Mouse (Mus musculus): ENCODE measurements around the gene Vdr. TPM values are rescaled to one million over a fixed set of nuclear protein-coding genes. Genes with fewer than 3 reads are reported as not detected.

The Vdr gene
- polyA plus RNA-seq, 1 experiment from 2014 or later = 1.5 TPM

- no peaks in the 10 kb centered on the region for H3K9me3 ChIP-seq (replicated peaks; ENCODE audit: control insufficient read depth, low read length)
- no peak for ATAC-seq (replicated peaks; ENCODE audit: extremely low read depth, insufficient read depth, low FRiP score)
- 0 out of 2 replicates have a peak, but pooled peaks cover 5% of the 10 kb centered on the region for H3K27me3 ChIP-seq (ENCODE audit: control insufficient read depth, insufficient read depth, low read length)
- H3K36me3 ChIP-seq (ENCODE audit: control insufficient read depth, insufficient read depth) = no peaks in the 10 kb centered on the region
- H3K4me2 ChIP-seq (ENCODE audit: low read depth, low read length) = no peak overlapping the region
- 0 out of 2 replicates have a peak, but pooled peaks cover 3% of the 10 kb centered on the region for H3K4me1 ChIP-seq (ENCODE audit: control insufficient read depth, insufficient read depth, low read length)
- 71% methylated on average over 5 of the region's 5 CpGs for WGBS
- no peak overlapping the region for H3K27ac ChIP-seq (ENCODE audit: low read length)
- H3K4me3 ChIP-seq (ENCODE audit: low read length) = no peak overlapping the region
- no peak overlapping the region for H3K9ac ChIP-seq (ENCODE audit: low read length)
Observed at GRCm38 (mm10) chr15:97851011-97851410, 59.4 kb downstream of the Vdr start.

GRCm38 (mm10) chr15:97850441-97850840, 60.0 kb downstream of the Vdr start:
- Histone ChIP-seq H3K9ac (ENCODE audit: low read length) (no peak overlapping the region), H3K4me1 (ENCODE audit: control insufficient read depth, insufficient read depth, low read length) (0 out of 2 replicates have a peak, but pooled peaks cover 3% of the 10 kb centered on the region), H3K4me2 (ENCODE audit: low read depth, low read length) (no peak overlapping the region), H3K27me3 (ENCODE audit: control insufficient read depth, insufficient read depth, low read length) (0 out of 2 replicates have a peak, but pooled peaks cover 5% of the 10 kb centered on the region), H3K9me3 (replicated peaks; ENCODE audit: control insufficient read depth, low read length) (no peaks in the 10 kb centered on the region), H3K4me3 (ENCODE audit: low read length) (no peak overlapping the region), H3K27ac (ENCODE audit: low read length) (0 out of 2 replicates have a peak overlapping the region, but pooled peaks have one; percentile 5), H3K36me3 (ENCODE audit: control insufficient read depth, insufficient read depth) (no peaks in the 10 kb centered on the region)
- no peak for ATAC-seq (replicated peaks; ENCODE audit: extremely low read depth, insufficient read depth, low FRiP score)
- 19% methylated on average over 2 of the region's 2 CpGs for WGBS

GRCm38 (mm10) chr15:97849116-97849911, 61.1 kb downstream of the Vdr start:
- Histone ChIP-seq H3K4me2 (ENCODE audit: low read depth, low read length) (peak overlapping the region; percentile 84), H3K9me3 (replicated peaks; ENCODE audit: control insufficient read depth, low read length) (no peaks in the 10 kb centered on the region), H3K4me3 (ENCODE audit: low read length) (peak overlapping the region; percentile 50), H3K4me1 (ENCODE audit: control insufficient read depth, insufficient read depth, low read length) (0 out of 2 replicates have a peak, but pooled peaks cover 3% of the 10 kb centered on the region), H3K27ac (ENCODE audit: low read length) (peak overlapping the region; percentile 68), H3K36me3 (ENCODE audit: control insufficient read depth, insufficient read depth) (no peaks in the 10 kb centered on the region), H3K9ac (ENCODE audit: low read length) (peak overlapping the region; percentile 61), H3K27me3 (ENCODE audit: control insufficient read depth, insufficient read depth, low read length) (0 out of 2 replicates have a peak, but pooled peaks cover 2% of the 10 kb centered on the region)
- WGBS = 5% methylated on average over 19 of the region's 19 CpGs
- ATAC-seq (replicated peaks; ENCODE audit: extremely low read depth, insufficient read depth, low FRiP score) = peak; percentile 64

- H3K27me3 ChIP-seq (ENCODE audit: control insufficient read depth, insufficient read depth, low read length) = no peaks in the 10 kb centered on the region
- H3K9ac ChIP-seq (ENCODE audit: low read length) = no peak overlapping the region
- 96% methylated on average over 2 of the region's 2 CpGs for WGBS
- no peak overlapping the region for H3K27ac ChIP-seq (ENCODE audit: low read length)
- H3K36me3 ChIP-seq (ENCODE audit: control insufficient read depth, insufficient read depth) = no peaks in the 10 kb centered on the region
- no peaks in the 10 kb centered on the region for H3K9me3 ChIP-seq (replicated peaks; ENCODE audit: control insufficient read depth, low read length)
- no peak overlapping the region for H3K4me3 ChIP-seq (ENCODE audit: low read length)
- 0 out of 2 replicates have a peak, but pooled peaks cover 3% of the 10 kb centered on the region for H3K4me1 ChIP-seq (ENCODE audit: control insufficient read depth, insufficient read depth, low read length)
- no peak for ATAC-seq (replicated peaks; ENCODE audit: extremely low read depth, insufficient read depth, low FRiP score)
- H3K4me2 ChIP-seq (ENCODE audit: low read depth, low read length) = no peak overlapping the region
Observed at GRCm38 (mm10) chr15:97847866-97848265, 62.6 kb downstream of the Vdr start.

GRCm38 (mm10) chr15:97847285-97847684, 63.1 kb downstream of the Vdr start:
- no peak overlapping the region for H3K4me2 ChIP-seq (ENCODE audit: low read depth, low read length)
- 84% methylated on average over 4 of the region's 4 CpGs for WGBS

GRCm38 (mm10) chr15:97846121-97846882, 64.1 kb downstream of the Vdr start:
- Histone ChIP-seq H3K27ac (ENCODE audit: low read length) (no peak overlapping the region), H3K36me3 (ENCODE audit: control insufficient read depth, insufficient read depth) (no peaks in the 10 kb centered on the region), H3K4me3 (ENCODE audit: low read length) (no peak overlapping the region), H3K4me2 (ENCODE audit: low read depth, low read length) (no peak overlapping the region), H3K4me1 (ENCODE audit: control insufficient read depth, insufficient read depth, low read length) (0 out of 2 replicates have a peak, but pooled peaks cover 3% of the 10 kb centered on the region), H3K9ac (ENCODE audit: low read length) (no peak overlapping the region), H3K27me3 (ENCODE audit: control insufficient read depth, insufficient read depth, low read length) (no peaks in the 10 kb centered on the region), H3K9me3 (replicated peaks; ENCODE audit: control insufficient read depth, low read length) (no peaks in the 10 kb centered on the region)
- WGBS = 78% methylated on average over 11 of the region's 11 CpGs
- ATAC-seq (replicated peaks; ENCODE audit: extremely low read depth, insufficient read depth, low FRiP score) = no peak

More at GRCm38 (mm10) chr15:97847285-97847684, 63.1 kb downstream of the Vdr start:
- Histone ChIP-seq H3K4me3 (ENCODE audit: low read length) (no peak overlapping the region), H3K9me3 (replicated peaks; ENCODE audit: control insufficient read depth, low read length) (no peaks in the 10 kb centered on the region), H3K4me1 (ENCODE audit: control insufficient read depth, insufficient read depth, low read length) (0 out of 2 replicates have a peak, but pooled peaks cover 3% of the 10 kb centered on the region), H3K9ac (ENCODE audit: low read length) (no peak overlapping the region), H3K27me3 (ENCODE audit: control insufficient read depth, insufficient read depth, low read length) (no peaks in the 10 kb centered on the region), H3K36me3 (ENCODE audit: control insufficient read depth, insufficient read depth) (no peaks in the 10 kb centered on the region), H3K27ac (ENCODE audit: low read length) (no peak overlapping the region)
- ATAC-seq (replicated peaks; ENCODE audit: extremely low read depth, insufficient read depth, low FRiP score) = no peak

GRCm38 (mm10) chr15:97844037-97845034, 66.1 kb downstream of the Vdr start, which contains the start of gene Hdac7:
Gene Hdac7, minus strand, starts transcription at chr15:97844502.
- peak within 1 kb of the TSS; percentile 21; the same call in 1 of the 2 replicates for H3K9ac ChIP-seq (ENCODE audit: low read length)
- H3K9me3 ChIP-seq (replicated peaks; ENCODE audit: control insufficient read depth, low read length) = no peaks in the 10 kb centered on the region
- no peaks in the 10 kb centered on the region for H3K36me3 ChIP-seq (ENCODE audit: control insufficient read depth, insufficient read depth)
- H3K27me3 ChIP-seq (ENCODE audit: control insufficient read depth, insufficient read depth, low read length) = no peaks in the 10 kb centered on the region
- peak within 1 kb of the TSS; percentile 59 for H3K27ac ChIP-seq (ENCODE audit: low read length)
- peaks cover 15% of the 10 kb centered on the region for H3K4me1 ChIP-seq (ENCODE audit: control insufficient read depth, insufficient read depth, low read length)
- 62% methylated on average over 19 of the region's 19 CpGs for WGBS
- H3K4me2 ChIP-seq (ENCODE audit: low read depth, low read length) = peak within 1 kb of the TSS; percentile 33; the same call in 1 of the 2 replicates
- H3K4me3 ChIP-seq (ENCODE audit: low read length) = peak within 1 kb of the TSS; percentile 36
- ATAC-seq (replicated peaks; ENCODE audit: extremely low read depth, insufficient read depth, low FRiP score) = 0 out of 2 replicates have a peak, but pooled peaks have one; percentile 29

GRCm38 (mm10) chr15:97843247-97843651, 67.2 kb downstream of the Vdr start:
- H3K4me1 ChIP-seq (ENCODE audit: control insufficient read depth, insufficient read depth, low read length) = peaks cover 20% of the 10 kb centered on the region
- 64% methylated on average over 7 of the region's 7 CpGs for WGBS
- H3K36me3 ChIP-seq (ENCODE audit: control insufficient read depth, insufficient read depth) = no peaks in the 10 kb centered on the region
- peak overlapping the region; percentile 17; the same call in 1 of the 2 replicates for H3K27ac ChIP-seq (ENCODE audit: low read length)
- no peak for ATAC-seq (replicated peaks; ENCODE audit: extremely low read depth, insufficient read depth, low FRiP score)
- H3K27me3 ChIP-seq (ENCODE audit: control insufficient read depth, insufficient read depth, low read length) = no peaks in the 10 kb centered on the region
- H3K9me3 ChIP-seq (replicated peaks; ENCODE audit: control insufficient read depth, low read length) = no peaks in the 10 kb centered on the region
- H3K4me2 ChIP-seq (ENCODE audit: low read depth, low read length) = no peak overlapping the region; the same call in 1 of the 2 replicates
- H3K4me3 ChIP-seq (ENCODE audit: low read length) = peak overlapping the region; percentile 36
- no peak overlapping the region for H3K9ac ChIP-seq (ENCODE audit: low read length)
